Comparison of ENCODE assay signal across 8 mouse cellular contexts in the genomic region with DNA sequence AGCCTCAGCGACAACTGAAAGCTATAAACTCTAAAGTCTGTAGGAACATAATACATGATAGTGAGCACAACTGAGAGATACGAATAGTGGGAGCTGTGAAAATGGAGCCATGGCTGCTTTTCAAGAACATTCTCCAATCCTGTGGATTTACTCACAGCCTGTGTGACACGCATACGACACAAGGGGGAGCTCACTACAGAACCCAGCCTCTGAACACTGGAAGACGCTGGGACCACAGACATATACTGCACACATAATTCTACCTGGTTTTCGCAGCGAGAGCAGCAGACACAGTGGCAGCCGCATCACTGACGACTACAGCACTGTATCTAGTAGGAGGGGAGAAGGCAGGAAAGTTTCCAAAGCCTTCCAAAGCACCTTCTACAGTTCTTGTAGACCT.
A peak's percentile ranks its signal among the peaks of the same experiment; 100 is the strongest.
DNase-seq lines count a peak whose midpoint lies in the region; ATAC-seq lines count a peak whose summit lies in the region.

No protein-coding gene starts in this region.

- peaks cover 22% of the 10 kb centered on the region for H3K4me1 ChIP-seq in heart, embryonic 10.5 days
- peaks cover 4% of the 10 kb centered on the region; the same call in 1 of the 2 replicates for H3K4me1 ChIP-seq in intestine, embryonic 16.5 days (ENCODE audit: control insufficient read depth, insufficient read depth, low read length)

- H3K4me2 ChIP-seq in intestine, embryonic 16.5 days (ENCODE audit: low read depth, low read length) = peak overlapping the region; percentile 43

- H3K9me3 ChIP-seq in heart, embryonic 10.5 days = no peaks in the 10 kb centered on the region
- no peaks in the 10 kb centered on the region for H3K9me3 ChIP-seq in intestine, embryonic 16.5 days (ENCODE audit: control insufficient read depth, low read length)

- 53% methylated on average over 9 of the region's 9 CpGs for WGBS in heart, embryonic 10.5 days
- 45% methylated on average over 9 of the region's 9 CpGs for WGBS in intestine, embryonic 16.5 days

- DNase-seq in heart, adult 11 months = peak; percentile 92
- no peak for DNase-seq in heart, embryonic 10.5 days (ENCODE audit: low spot score)
- DNase-seq in cerebellum, postnatal 36 days = peak; percentile 47 to 61
- peak; percentile 66 to 78 for DNase-seq in frontal cortex, postnatal 36 days (ENCODE audit: low spot score in 2 of 2)
- DNase-seq in left cerebral cortex, postnatal 25 days (ENCODE audit: low spot score in 2 of 2) = peak; percentile 72 to 89
- DNase-seq in right cerebral cortex, postnatal 36 days (ENCODE audit: low spot score in 2 of 2) = peak; percentile 54 to 57

- peaks cover 5% of the 10 kb centered on the region for H3K36me3 ChIP-seq in heart, embryonic 10.5 days
- no peaks in the 10 kb centered on the region; the same call in 1 of the 2 replicates for H3K36me3 ChIP-seq in intestine, embryonic 16.5 days (ENCODE audit: control insufficient read depth, insufficient read depth, low read length)

- H3K9ac ChIP-seq in intestine, embryonic 16.5 days (ENCODE audit: low read depth, low read length) = no peak overlapping the region

- H3K27ac ChIP-seq in heart, embryonic 10.5 days = no peak overlapping the region
- H3K27ac ChIP-seq in intestine, embryonic 16.5 days (ENCODE audit: low read length) = no peak overlapping the region

- intact Hi-C loops in left cerebral cortex, postnatal 25 days (cut with DNase I) = no loop called here

- no peaks in the 10 kb centered on the region for H3K27me3 ChIP-seq in heart, embryonic 10.5 days (ENCODE audit: insufficient read depth, poor library complexity, severe bottlenecking)
- H3K27me3 ChIP-seq in intestine, embryonic 16.5 days (replicated peaks; ENCODE audit: control insufficient read depth, insufficient read depth, low read length) = no peaks in the 10 kb centered on the region

- peak; percentile 63 for ATAC-seq in intestine, embryonic 16.5 days
- peak; percentile 92 for ATAC-seq in megakaryocyte-erythroid progenitor cell, adult 5-6 weeks (replicated peaks; ENCODE audit: low FRiP score, low TSS enrichment, poor library complexity, severe bottlenecking)

- no peak overlapping the region for H3K4me3 ChIP-seq in heart, embryonic 10.5 days
- peak overlapping the region; percentile 33 for H3K4me3 ChIP-seq in intestine, embryonic 16.5 days (ENCODE audit: low read length)
